Mouse (Mus musculus) right cerebral cortex, adult 2 months (tissue): ENCODE results near the gene Ube2c.

Source experiments
- DNase-seq, 2 experiments: peaks; one replicate each; pipeline ENCODE4 v3.0.0; 2021 to 2022; ENCODE audit warnings: low spot score in 2 of 2

The Ube2c gene

GRCm38 (mm10) chr2:164761971-164762370 is 7.7 kb upstream of the Ube2c start:
- DNase-seq = no peak

GRCm38 (mm10) chr2:164762593-164762992 is 7.1 kb upstream of the Ube2c start:
- no peak for DNase-seq

- DNase-seq = peak in 1 of 2 experiments; percentile 35
Measured at GRCm38 (mm10) chr2:164765841-164766240, 3.9 kb upstream of the Ube2c start.

GRCm38 (mm10) chr2:164767812-164768540 is 1.7 kb upstream of the Ube2c start:
- no peak for DNase-seq

GRCm38 (mm10) chr2:164770279-164770678 is 581 bp downstream of the Ube2c start:
- DNase-seq = no peak

- no peak for DNase-seq
Measured at GRCm38 (mm10) chr2:164771123-164771522, 1.4 kb downstream of the Ube2c start.

GRCm38 (mm10) chr2:164773229-164773988 is 3.7 kb downstream of the Ube2c start:
- no peak for DNase-seq

- no peak for DNase-seq
Measured at GRCm38 (mm10) chr2:164773989-164774364, 4.3 kb downstream of the Ube2c start.

- DNase-seq = no peak
Measured at GRCm38 (mm10) chr2:164776130-164776529, 6.4 kb downstream of the Ube2c start.

- DNase-seq = no peak
Measured at GRCm38 (mm10) chr2:164776801-164777200, 7.1 kb downstream of the Ube2c start.

- no peak for DNase-seq
Measured at GRCm38 (mm10) chr2:164777246-164778014, 7.7 kb downstream of the Ube2c start.

- no peak for DNase-seq
Measured at GRCm38 (mm10) chr2:164778015-164778287, 8.3 kb downstream of the Ube2c start.

- DNase-seq = no peak
Measured at GRCm38 (mm10) chr2:164778809-164779208, 9.1 kb downstream of the Ube2c start.

GRCm38 (mm10) chr2:164779481-164780086 is 9.9 kb downstream of the Ube2c start, which contains the start of gene Tnnc2:
Tnnc2 (minus strand) TSS chr2:164779967.
- DNase-seq = no peak

- no peak for DNase-seq
Measured at GRCm38 (mm10) chr2:164781876-164782275, 12.2 kb downstream of the Ube2c start.

GRCm38 (mm10) chr2:164783926-164784581 is 14.4 kb downstream of the Ube2c start:
- no peak for DNase-seq

GRCm38 (mm10) chr2:164784869-164785420 is 15.2 kb downstream of the Ube2c start:
- no peak for DNase-seq

- peak; percentile 85 to 86 for DNase-seq
Measured at GRCm38 (mm10) chr2:164785481-164786387, 16.0 kb downstream of the Ube2c start, which contains the start of gene Snx21. Snx21 (plus strand) TSS chr2:164785823.

GRCm38 (mm10) chr2:164786388-164786885 is 16.7 kb downstream of the Ube2c start:
- DNase-seq = no peak

- no peak for DNase-seq
Measured at GRCm38 (mm10) chr2:164787032-164787431, 17.3 kb downstream of the Ube2c start.
